Mouse (Mus musculus): ENCODE results near the gene Ceacam10.

GRCm38 (mm10) chr7:24817502-24817901 is 40.5 kb downstream of the Ceacam10 start:
- TF ChIP-seq POLR2A (IDR thresholded peaks at IDR 0.05; ENCODE audit: borderline replicate concordance, low read depth, low read length) (no peak), CTCF (IDR thresholded peaks at IDR 0.05; ENCODE audit: low read depth, low read length) (peak; percentile 55)

Measured in bone marrow macrophage, adult 2 months (primary cell).